Mouse (Mus musculus): ENCODE results near the gene Frmd4a. TPM values are rescaled to one million over a fixed set of nuclear protein-coding genes. Genes with fewer than 3 reads are reported as not detected.

Frmd4a gene
- polyA plus RNA-seq, 1 experiment from 2014 or later, result 28.8 TPM

DNA sequence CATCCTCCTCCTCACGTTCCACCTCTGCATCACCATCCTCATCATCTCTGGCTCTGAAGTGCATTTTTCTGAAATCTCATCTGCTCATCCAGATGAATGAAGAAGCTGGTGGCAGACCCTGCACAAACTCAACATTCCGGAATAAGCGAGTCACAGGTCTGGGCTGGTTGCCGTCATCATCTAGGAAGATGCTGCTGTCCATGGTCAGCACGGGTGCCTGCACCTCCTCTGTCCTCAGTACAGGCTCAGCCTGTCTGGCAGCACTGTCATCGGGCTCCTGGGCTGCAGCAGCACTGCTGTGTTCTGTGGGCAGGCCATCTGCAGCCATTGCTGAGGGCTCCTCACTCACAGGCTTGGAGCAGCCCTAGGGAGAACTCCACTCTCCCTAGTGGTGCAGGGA, 149.6 kb downstream of the Frmd4a start:
- ATAC-seq (replicated peaks; ENCODE audit: insufficient number of reproducible peaks, low FRiP score, low TSS enrichment), result no peak

DNA sequence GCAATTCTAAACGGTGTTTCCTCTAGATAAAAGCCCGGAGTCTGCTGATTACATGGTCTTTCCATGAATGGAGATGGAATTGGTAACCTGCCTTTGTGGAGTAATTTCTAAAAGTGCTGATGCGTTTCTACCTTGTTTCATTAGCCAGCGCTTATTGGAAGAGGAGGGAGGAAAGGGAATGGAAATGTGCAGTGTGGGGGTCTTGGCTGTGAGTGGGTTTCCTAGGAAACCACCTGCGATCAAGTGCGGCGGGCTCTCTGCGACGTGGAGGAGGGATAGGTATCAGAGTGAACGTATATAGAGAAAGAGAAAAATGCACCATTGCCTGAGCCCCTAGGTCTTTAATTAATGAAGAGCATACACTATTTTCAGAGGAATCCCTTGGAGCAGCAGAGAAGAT, 152.2 kb downstream of the Frmd4a start:
- 74% methylated on average over 10 of the region's 10 CpGs for WGBS (ENCODE audit: insufficient replicate concordance)
- no peaks in the 10 kb centered on the region for H3K9me3 ChIP-seq (replicated peaks; ENCODE audit: control insufficient read depth, low read length)
- H3K27me3 ChIP-seq (ENCODE audit: control insufficient read depth, insufficient read depth, low read length), result no peaks in the 10 kb centered on the region
- H3K4me3 ChIP-seq (ENCODE audit: low read depth, low read length), result no peak overlapping the region
- no peak for ATAC-seq (replicated peaks; ENCODE audit: insufficient number of reproducible peaks, low FRiP score, low TSS enrichment)
- no peak overlapping the region for H3K4me2 ChIP-seq
- no peaks in the 10 kb centered on the region for H3K4me1 ChIP-seq (ENCODE audit: control insufficient read depth, insufficient read depth, low read length)
- no peak overlapping the region for H3K27ac ChIP-seq (ENCODE audit: low read depth, low read length)
- no peak overlapping the region for H3K9ac ChIP-seq (ENCODE audit: low read depth, low read length)
- no peaks in the 10 kb centered on the region for H3K36me3 ChIP-seq (ENCODE audit: control insufficient read depth, insufficient read depth, low read length)

More for the DNA sequence above, 149.6 kb downstream of the Frmd4a start:
- no peaks in the 10 kb centered on the region for H3K4me1 ChIP-seq (ENCODE audit: control insufficient read depth, insufficient read depth, low read length)
- H3K9ac ChIP-seq (ENCODE audit: low read depth, low read length), result no peak overlapping the region
- no peaks in the 10 kb centered on the region for H3K9me3 ChIP-seq (replicated peaks; ENCODE audit: control insufficient read depth, low read length)
- no peak overlapping the region for H3K4me2 ChIP-seq
- no peaks in the 10 kb centered on the region for H3K27me3 ChIP-seq (ENCODE audit: control insufficient read depth, insufficient read depth, low read length)
- H3K27ac ChIP-seq (ENCODE audit: low read depth, low read length), result no peak overlapping the region
- H3K36me3 ChIP-seq (ENCODE audit: control insufficient read depth, insufficient read depth, low read length), result no peaks in the 10 kb centered on the region
- 66% methylated on average over 6 of the region's 6 CpGs for WGBS (ENCODE audit: insufficient replicate concordance)
- H3K4me3 ChIP-seq (ENCODE audit: low read depth, low read length), result no peak overlapping the region

DNA sequence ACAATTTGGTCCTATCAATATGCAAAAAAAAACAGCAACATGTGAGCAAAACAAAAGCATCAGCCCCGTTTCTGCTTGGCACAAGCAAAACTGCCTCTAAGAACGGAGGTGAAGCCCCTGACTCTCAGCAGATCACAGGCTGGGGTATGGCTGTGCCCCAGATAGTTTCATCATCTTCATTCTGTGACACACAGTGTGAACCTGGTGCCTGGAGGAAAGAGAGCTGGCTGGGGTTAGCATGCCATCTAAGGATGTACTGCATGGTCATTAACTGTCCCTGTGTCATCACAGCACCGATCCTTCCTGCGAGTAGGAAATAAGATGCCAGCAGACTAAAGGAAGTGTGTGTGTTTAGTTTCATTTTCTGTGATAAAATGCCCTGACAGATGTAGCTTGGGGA, 152.7 kb downstream of the Frmd4a start:
- WGBS (ENCODE audit: insufficient replicate concordance), result 85% methylated on average over 4 of the region's 4 CpGs
- Histone ChIP-seq H3K27ac (ENCODE audit: low read depth, low read length) (no peak overlapping the region), H3K27me3 (ENCODE audit: control insufficient read depth, insufficient read depth, low read length) (no peaks in the 10 kb centered on the region), H3K4me3 (ENCODE audit: low read depth, low read length) (no peak overlapping the region), H3K9ac (ENCODE audit: low read depth, low read length) (no peak overlapping the region), H3K36me3 (ENCODE audit: control insufficient read depth, insufficient read depth, low read length) (no peaks in the 10 kb centered on the region), H3K4me2 (no peak overlapping the region), H3K9me3 (replicated peaks; ENCODE audit: control insufficient read depth, low read length) (no peaks in the 10 kb centered on the region), H3K4me1 (ENCODE audit: control insufficient read depth, insufficient read depth, low read length) (no peaks in the 10 kb centered on the region)
- ATAC-seq (replicated peaks; ENCODE audit: insufficient number of reproducible peaks, low FRiP score, low TSS enrichment), result no peak

DNA sequence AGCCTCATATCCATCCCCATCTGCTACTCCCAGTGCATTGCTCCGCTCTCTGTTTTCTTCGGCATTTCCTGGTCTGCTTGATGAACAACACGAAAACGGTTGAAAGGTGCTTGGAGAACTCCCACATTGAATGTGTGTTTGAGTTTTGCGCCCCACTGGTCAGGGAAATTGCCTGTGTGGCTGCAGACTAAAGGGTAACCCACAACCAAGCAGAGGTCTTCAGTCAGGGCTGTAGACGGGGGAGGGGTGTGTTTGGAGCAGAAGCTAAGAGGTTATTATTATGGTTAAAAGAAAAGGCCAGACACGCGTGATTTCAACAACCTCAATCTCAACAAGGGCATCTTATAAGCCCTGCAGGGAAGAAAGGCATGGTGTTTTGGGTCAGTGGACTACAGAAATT, 167.5 kb downstream of the Frmd4a start:
- H3K4me1 ChIP-seq (ENCODE audit: control insufficient read depth, insufficient read depth, low read length), result 0 out of 2 replicates have a peak, but pooled peaks cover 3% of the 10 kb centered on the region
- no peak overlapping the region for H3K9ac ChIP-seq (ENCODE audit: low read depth, low read length)
- no peaks in the 10 kb centered on the region for H3K27me3 ChIP-seq (ENCODE audit: control insufficient read depth, insufficient read depth, low read length)
- 84% methylated on average over 8 of the region's 8 CpGs for WGBS (ENCODE audit: insufficient replicate concordance)
- H3K36me3 ChIP-seq (ENCODE audit: control insufficient read depth, insufficient read depth, low read length), result no peaks in the 10 kb centered on the region
- no peak for ATAC-seq (replicated peaks; ENCODE audit: insufficient number of reproducible peaks, low FRiP score, low TSS enrichment)
- no peaks in the 10 kb centered on the region for H3K9me3 ChIP-seq (replicated peaks; ENCODE audit: control insufficient read depth, low read length)
- no peak overlapping the region for H3K4me3 ChIP-seq (ENCODE audit: low read depth, low read length)
- no peak overlapping the region for H3K27ac ChIP-seq (ENCODE audit: low read depth, low read length)
- no peak overlapping the region for H3K4me2 ChIP-seq

DNA sequence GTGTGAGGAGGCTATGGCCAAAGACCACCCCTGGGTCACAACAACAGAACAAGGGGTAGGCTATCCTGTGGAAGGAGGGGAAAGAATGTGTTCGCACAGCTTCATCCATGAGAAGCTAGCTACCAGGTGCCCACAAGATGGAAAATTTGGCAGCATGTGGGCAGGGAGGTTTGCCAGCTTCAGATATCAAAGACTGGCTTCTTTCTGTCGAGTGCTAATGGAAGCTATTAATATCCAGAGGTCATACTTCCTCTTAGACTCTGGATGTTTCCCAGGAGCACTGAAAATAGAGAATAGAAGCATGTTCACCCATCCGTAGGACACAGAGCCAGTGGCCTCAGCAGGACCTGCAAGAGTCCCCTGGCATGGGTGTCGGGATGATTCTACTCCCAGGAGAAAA, 170.0 kb downstream of the Frmd4a start:
- H3K36me3 ChIP-seq (ENCODE audit: control insufficient read depth, insufficient read depth, low read length), result no peaks in the 10 kb centered on the region
- no peaks in the 10 kb centered on the region for H3K9me3 ChIP-seq (replicated peaks; ENCODE audit: control insufficient read depth, low read length)
- H3K4me2 ChIP-seq, result no peak overlapping the region
- WGBS (ENCODE audit: insufficient replicate concordance), result 44% methylated on average over 4 of the region's 4 CpGs
- 0 out of 2 replicates have a peak, but pooled peaks cover 3% of the 10 kb centered on the region for H3K4me1 ChIP-seq (ENCODE audit: control insufficient read depth, insufficient read depth, low read length)
- ATAC-seq (replicated peaks; ENCODE audit: insufficient number of reproducible peaks, low FRiP score, low TSS enrichment), result no peak
- no peak overlapping the region for H3K27ac ChIP-seq (ENCODE audit: low read depth, low read length)
- no peaks in the 10 kb centered on the region for H3K27me3 ChIP-seq (ENCODE audit: control insufficient read depth, insufficient read depth, low read length)
- no peak overlapping the region for H3K9ac ChIP-seq (ENCODE audit: low read depth, low read length)
- no peak overlapping the region for H3K4me3 ChIP-seq (ENCODE audit: low read depth, low read length)

DNA sequence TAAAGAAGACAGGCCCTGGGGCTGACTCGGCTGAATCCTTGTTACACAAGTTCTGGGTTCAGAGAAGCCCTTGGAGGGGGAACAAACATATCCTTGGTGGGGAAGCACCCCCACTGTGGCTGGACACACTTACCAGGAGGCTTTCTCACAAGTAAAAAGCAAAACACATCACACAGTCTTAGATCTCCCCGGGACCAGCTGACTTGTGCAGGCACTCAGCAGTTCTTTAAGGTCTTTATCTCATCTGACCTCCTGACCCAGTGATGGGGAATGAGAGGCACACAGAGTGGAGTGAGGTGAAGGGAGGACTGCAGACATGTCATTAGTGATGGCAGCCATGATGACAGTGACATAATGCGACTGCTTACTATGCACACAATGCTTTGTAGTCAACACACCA, 170.8 kb downstream of the Frmd4a start:
- Histone ChIP-seq H3K9ac (ENCODE audit: low read depth, low read length) (no peak overlapping the region), H3K4me1 (ENCODE audit: control insufficient read depth, insufficient read depth, low read length) (0 out of 2 replicates have a peak, but pooled peaks cover 3% of the 10 kb centered on the region), H3K4me3 (ENCODE audit: low read depth, low read length) (no peak overlapping the region), H3K9me3 (replicated peaks; ENCODE audit: control insufficient read depth, low read length) (no peaks in the 10 kb centered on the region), H3K36me3 (ENCODE audit: control insufficient read depth, insufficient read depth, low read length) (no peaks in the 10 kb centered on the region), H3K4me2 (no peak overlapping the region), H3K27ac (ENCODE audit: low read depth, low read length) (no peak overlapping the region), H3K27me3 (ENCODE audit: control insufficient read depth, insufficient read depth, low read length) (no peaks in the 10 kb centered on the region)
- 30% methylated on average over 3 of the region's 3 CpGs for WGBS (ENCODE audit: insufficient replicate concordance)
- ATAC-seq (replicated peaks; ENCODE audit: insufficient number of reproducible peaks, low FRiP score, low TSS enrichment), result no peak

DNA sequence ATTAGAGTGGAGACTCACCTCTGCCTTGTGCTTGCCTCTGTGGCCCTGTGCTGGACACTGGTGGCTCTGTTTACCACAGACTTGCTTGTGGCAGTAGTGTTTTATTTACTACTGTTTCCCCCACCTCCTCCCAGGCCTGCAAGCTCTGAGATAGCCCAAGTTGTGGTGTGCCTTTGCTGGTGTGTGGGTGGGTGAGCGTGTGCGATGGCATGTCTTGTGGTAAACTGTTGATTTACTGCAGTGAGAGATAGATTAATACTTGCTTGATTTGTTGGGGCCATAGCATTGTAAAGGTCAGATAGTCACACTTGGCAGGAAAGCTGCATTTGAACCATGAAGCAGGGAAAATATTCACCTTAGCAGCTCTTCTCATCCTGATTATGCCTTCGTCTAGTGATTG, 172.8 kb downstream of the Frmd4a start:
- WGBS (ENCODE audit: insufficient replicate concordance), result 85% methylated on average over 3 of the region's 3 CpGs

DNA sequence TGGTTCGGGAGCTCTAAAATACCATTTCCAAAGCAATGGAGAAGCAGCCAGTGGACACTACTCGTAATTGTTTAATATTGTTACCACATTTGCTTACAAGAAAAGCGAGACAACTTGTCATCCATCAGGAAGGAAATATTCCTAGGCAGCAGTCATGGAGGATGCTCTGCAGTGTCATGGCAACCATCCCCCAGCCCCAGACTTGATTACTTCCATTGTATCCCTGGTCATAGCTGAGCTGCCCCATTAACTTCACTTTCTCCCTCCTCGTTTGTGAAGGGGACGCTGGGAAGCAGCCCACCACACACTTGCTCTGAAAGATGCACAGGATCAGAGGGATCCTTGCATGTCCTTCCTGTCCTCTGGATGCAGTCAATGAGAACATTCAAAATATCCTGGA, 173.5 kb downstream of the Frmd4a start:
- Histone ChIP-seq H3K27ac (ENCODE audit: low read depth, low read length) (no peak overlapping the region), H3K9ac (ENCODE audit: low read depth, low read length) (no peak overlapping the region), H3K4me2 (no peak overlapping the region), H3K4me1 (ENCODE audit: control insufficient read depth, insufficient read depth, low read length) (0 out of 2 replicates have a peak, but pooled peaks cover 3% of the 10 kb centered on the region), H3K36me3 (ENCODE audit: control insufficient read depth, insufficient read depth, low read length) (no peaks in the 10 kb centered on the region), H3K27me3 (ENCODE audit: control insufficient read depth, insufficient read depth, low read length) (no peaks in the 10 kb centered on the region), H3K9me3 (replicated peaks; ENCODE audit: control insufficient read depth, low read length) (no peaks in the 10 kb centered on the region), H3K4me3 (ENCODE audit: low read depth, low read length) (no peak overlapping the region)
- no peak for ATAC-seq (replicated peaks; ENCODE audit: insufficient number of reproducible peaks, low FRiP score, low TSS enrichment)
- WGBS (ENCODE audit: insufficient replicate concordance), result 70% methylated on average over 5 of the region's 5 CpGs

More for the DNA sequence above, 172.8 kb downstream of the Frmd4a start:
- Histone ChIP-seq H3K27ac (ENCODE audit: low read depth, low read length) (no peak overlapping the region), H3K9me3 (replicated peaks; ENCODE audit: control insufficient read depth, low read length) (no peaks in the 10 kb centered on the region), H3K27me3 (ENCODE audit: control insufficient read depth, insufficient read depth, low read length) (no peaks in the 10 kb centered on the region), H3K4me3 (ENCODE audit: low read depth, low read length) (no peak overlapping the region), H3K9ac (ENCODE audit: low read depth, low read length) (no peak overlapping the region), H3K4me1 (ENCODE audit: control insufficient read depth, insufficient read depth, low read length) (0 out of 2 replicates have a peak, but pooled peaks cover 3% of the 10 kb centered on the region), H3K4me2 (no peak overlapping the region), H3K36me3 (ENCODE audit: control insufficient read depth, insufficient read depth, low read length) (no peaks in the 10 kb centered on the region)
- ATAC-seq (replicated peaks; ENCODE audit: insufficient number of reproducible peaks, low FRiP score, low TSS enrichment), result no peak

DNA sequence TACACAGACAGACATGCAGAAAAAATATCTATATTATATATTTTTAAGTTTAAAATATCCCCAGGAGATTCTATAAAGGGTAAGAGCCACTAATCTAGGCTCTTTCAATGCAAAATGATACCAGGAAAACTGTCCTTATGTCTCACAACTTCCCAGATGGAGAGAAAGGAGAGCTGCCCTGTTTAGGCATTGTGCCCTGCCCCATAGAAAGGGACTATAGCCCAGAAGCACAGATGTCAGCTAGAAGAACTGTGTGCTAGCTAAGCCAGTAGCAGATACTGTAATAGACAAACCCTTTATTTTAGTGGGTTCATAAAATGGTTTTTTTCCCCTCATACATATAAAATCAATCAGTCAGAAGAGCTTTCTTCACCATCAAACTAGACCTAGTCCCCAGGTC, 175.7 kb downstream of the Frmd4a start:
- H3K4me2 ChIP-seq, result no peak overlapping the region
- no peaks in the 10 kb centered on the region for H3K36me3 ChIP-seq (ENCODE audit: control insufficient read depth, insufficient read depth, low read length)
- H3K27ac ChIP-seq (ENCODE audit: low read depth, low read length), result no peak overlapping the region
- no peaks in the 10 kb centered on the region for H3K27me3 ChIP-seq (ENCODE audit: control insufficient read depth, insufficient read depth, low read length)
- H3K4me1 ChIP-seq (ENCODE audit: control insufficient read depth, insufficient read depth, low read length), result 0 out of 2 replicates have a peak, but pooled peaks cover 3% of the 10 kb centered on the region
- no peak overlapping the region for H3K9ac ChIP-seq (ENCODE audit: low read depth, low read length)
- H3K9me3 ChIP-seq (replicated peaks; ENCODE audit: control insufficient read depth, low read length), result no peaks in the 10 kb centered on the region
- no peak for ATAC-seq (replicated peaks; ENCODE audit: insufficient number of reproducible peaks, low FRiP score, low TSS enrichment)
- H3K4me3 ChIP-seq (ENCODE audit: low read depth, low read length), result no peak overlapping the region
